Mouse (Mus musculus): Measurements from ENCODE around the gene Dkk3.
"Not testable (repeated sequence)": the region's sequence is repeated elsewhere in the genome, so short reads cannot be mapped to it uniquely, and the experiment has no call there.

The Dkk3 gene

GRCm38 (mm10) chr7:112127954-112128353, 30.9 kb downstream of the Dkk3 start:
- DNase-seq, result no peak

- DNase-seq, result no peak
These were observed 31.7 kb downstream of the Dkk3 start for GRCm38 (mm10) chr7:112127085-112127637.

DNA sequence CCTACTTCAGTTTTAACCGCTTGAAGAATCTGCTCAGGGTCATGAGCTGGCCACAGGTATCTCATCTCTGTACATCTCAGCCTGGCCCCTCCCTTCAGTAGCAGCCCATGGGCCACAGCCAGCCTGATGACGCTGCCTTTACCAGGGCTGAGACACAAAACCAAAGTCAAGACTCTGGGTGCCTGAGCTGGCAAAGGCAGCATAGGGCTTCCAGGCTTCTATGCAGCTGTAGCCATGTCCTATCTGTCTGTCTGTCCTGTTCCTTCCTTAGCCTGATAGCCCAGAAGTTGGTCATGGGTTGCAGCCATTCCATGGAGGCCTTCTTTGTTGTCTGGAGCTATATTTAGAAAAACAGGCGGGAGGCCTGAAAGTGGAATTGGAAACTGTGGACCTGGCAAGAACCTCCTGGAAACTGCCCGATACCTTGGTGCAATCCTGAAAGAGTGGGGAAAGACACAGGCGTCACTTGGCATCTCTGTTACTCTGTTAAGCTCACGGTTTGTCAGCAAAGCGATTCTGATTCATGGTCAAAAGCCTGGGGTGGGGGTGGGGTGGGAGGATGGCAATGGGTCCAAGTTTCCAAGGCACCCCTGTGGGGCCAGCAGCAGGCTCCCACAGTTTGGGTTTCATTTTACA, 33.1 kb downstream of the Dkk3 start:
- DNase-seq, result no peak

- DNase-seq, result no peak
These were observed 35.2 kb downstream of the Dkk3 start for GRCm38 (mm10) chr7:112123612-112124011.

DNA sequence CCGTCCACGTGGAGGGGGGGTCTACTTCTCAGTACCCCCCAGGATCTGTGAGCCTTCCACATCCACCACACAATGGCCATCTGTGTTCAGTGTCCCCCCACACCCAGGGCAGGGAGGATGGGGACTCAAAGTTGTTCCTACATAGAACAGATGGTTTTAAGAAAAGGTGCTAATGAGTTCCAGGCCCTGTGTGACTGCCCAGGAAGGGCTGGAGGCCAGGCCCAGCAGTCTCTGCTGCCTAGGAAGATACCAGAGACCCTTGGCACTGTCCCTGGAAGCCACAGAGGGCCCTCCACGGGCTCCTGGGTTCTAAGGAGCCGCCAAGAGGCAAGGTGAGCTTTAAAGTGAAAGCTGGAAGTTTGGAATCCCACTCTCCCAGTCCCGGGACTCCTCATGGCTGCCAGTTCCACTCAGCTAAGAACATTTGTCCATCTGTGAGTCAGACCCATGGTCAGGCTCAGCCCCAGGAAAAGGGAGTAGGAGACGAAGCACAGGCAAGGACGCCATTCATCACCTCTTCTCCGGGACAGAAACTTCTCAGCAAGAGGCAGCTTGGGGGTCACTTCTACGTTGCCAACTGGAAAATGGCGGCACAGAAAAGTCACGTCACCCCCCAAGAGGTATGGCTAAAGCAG, 36.9 kb downstream of the Dkk3 start:
- DNase-seq, result no peak

DNA sequence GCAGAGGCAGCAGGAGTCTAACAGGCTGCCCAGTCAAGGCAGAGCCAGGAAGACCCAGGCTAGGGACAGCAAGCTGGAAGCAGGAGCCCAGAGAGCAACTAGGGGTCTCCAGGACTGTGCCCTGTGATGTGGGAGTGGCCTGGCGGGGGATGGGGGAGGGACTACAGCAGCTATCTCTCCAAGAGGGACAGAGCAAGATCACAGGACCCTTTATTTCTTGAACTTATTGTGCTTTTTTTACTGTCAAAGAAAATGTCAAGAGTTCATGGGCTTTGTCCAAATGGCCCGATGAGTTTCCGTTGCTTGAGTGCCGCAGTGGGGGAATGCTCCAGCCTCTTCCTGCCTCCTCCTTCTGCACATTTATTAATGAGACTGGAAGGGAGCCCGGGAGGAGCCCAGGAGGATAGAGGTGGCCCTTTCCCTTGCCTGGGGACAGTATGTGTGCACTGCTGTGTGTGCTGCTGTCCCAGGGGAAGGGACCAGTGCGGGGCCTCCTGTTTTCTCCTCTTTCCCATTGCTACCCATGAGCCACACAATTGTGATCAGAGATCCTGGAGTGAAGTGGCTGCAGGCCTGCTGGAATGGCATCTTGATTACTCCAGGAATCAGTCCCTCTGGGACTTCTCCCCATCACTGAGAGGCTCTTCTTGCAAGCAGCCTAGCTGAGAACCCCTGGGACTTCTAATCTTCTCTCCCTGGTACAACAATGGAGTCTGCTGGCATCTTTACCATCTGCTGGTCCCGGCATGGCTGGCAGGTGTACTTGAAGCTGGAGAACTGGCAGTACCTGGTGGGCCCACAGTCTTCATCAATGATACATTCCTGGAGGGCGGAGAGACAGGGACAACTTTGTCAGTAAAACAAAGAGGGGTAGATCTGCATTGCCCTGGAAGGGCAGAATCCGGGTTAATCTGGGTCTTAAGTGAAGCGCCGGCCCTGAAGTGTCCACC, 37.7 kb downstream of the Dkk3 start:
- DNase-seq, result no peak

DNA sequence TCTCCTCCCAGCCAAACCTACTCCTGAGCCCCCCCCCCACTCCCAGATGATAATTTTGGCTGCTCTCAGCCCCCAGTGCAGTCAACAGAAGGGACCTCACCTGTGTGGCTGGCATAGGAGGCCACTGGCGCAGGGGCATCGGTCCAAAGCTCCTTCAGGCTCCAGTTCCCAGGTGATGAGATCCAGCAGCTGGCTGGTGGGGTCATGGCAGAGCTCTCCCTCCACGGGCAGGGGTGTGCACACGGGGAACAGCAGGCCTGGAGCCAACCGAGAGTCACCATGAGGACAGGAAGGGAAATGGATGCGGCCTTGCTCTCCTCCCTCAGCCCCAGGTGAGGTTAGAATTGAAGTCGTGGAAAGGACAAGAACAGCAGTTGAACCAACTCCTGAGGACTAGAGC, 39.6 kb downstream of the Dkk3 start:
- DNase-seq, result no peak

- no peak for DNase-seq
These were observed 40.8 kb downstream of the Dkk3 start for GRCm38 (mm10) chr7:112118086-112118485.

GRCm38 (mm10) chr7:112117501-112117900, 41.4 kb downstream of the Dkk3 start:
- DNase-seq, result no peak

DNA sequence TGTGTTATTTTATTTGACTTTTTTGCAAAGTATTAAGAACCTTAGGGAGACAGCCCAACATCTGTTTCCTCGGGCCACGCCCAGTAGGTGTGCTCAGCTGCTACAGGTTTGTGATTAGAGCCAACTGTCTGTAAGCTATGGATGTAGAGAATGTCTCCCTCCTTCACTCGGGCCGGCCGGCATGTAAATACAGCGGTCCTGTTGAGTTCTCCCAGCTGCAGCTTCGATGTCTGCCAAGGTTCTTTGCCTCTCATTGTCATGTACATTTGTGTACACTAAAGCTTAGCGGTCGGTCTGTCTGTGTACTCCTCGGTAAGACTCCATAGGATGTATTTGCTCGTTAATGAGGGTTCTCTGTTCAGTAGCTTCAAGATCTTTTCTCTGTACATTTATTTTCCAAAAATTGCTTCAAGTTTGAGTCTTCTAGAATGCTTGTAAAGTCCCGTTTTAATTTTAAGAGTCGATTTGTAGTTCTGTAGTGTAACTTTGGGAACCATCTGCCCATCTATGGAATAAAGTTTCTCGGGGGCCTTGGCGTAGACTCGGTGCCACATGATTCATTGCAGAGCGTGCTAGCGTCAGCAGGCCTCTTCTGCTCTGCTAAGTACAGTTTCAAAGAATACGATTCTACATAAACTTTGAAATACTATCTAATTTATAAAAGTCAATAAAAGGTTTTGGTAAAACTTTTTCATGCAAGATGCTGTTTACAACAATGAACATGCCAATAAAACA, 48.1 kb downstream of the Dkk3 start:
- no peak for DNase-seq

DNA sequence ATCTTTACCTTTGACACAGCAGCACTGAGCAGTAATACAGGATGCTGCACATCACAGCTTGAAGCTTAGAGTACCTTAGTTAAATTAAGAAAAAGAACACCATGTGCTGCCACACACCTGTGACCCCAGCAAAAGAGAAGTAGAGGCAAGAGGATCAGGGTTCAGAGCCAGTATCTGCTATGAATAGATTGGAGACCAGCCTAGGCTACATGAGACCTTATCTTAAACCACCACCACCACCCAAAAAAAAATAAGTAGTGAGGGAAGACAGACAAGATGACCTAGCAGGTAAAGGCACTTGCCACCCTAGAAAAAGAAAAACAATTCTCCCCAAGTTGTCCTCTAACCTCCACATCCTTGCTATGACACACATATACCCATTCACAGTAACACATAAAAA, 50.1 kb downstream of the Dkk3 start:
- DNase-seq, result no peak

- no peak for DNase-seq
These were observed 55.0 kb downstream of the Dkk3 start for GRCm38 (mm10) chr7:112103816-112104215.

GRCm38 (mm10) chr7:112102933-112103332, 55.9 kb downstream of the Dkk3 start:
- no peak for DNase-seq

DNA sequence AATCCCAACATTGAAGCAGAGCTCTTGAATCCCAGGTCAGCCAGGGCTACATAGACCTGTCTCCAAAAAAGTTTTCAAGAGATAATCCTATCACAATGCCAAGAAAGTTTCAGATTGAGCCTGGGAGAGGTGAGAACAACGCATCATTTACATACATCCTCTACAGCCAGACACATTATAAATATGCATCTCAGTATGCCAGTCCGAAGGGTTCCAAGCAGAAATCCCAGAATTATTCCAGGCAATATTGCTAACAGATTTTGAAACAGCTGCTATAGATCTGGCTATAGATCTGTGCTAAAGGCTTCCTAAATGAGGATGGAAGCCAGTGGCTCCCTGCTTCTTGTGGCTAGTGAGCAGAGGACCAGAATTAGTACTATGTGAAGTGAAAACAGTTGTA, 58.0 kb downstream of the Dkk3 start:
- no peak for DNase-seq

DNA sequence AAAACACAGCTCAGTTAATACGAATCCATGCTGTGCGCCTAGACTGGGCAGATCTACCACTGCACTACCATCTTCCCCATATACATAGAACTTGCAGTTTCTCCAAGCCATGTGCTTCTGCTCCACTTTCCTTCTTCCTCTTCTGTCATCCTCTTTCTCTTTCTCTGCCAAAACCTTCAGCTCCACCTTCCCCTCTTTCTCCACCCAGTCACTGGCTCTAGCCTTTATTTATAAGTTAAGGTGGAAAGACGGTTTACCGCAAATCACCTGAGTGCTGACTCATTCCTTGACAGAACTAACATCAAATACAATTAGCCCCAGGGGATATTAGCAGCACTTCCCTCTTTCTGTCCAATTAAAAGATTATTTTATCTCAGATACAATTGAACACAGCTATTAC, 63.9 kb downstream of the Dkk3 start:
- DNase-seq, result not testable (repeated sequence)

DNA sequence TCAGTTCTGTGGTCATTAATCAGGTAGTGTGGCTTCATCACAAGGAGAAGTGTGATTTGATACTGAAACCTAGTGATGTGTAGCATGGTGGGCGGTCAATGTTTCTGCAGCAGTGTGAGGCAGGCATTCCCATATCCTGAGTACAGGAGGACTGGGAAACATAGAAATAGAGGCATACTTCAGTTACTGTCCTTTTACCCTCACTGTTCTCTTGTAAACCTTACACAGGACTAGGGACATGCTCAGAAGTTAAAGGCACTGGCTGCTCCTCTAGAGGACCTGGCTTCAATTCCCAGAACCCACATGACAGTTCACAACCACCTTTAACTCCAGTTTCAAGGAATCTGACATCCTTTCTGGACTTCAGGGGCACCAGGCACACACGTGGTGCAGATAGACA, 72.7 kb downstream of the Dkk3 start:
- DNase-seq, result no peak

DNA sequence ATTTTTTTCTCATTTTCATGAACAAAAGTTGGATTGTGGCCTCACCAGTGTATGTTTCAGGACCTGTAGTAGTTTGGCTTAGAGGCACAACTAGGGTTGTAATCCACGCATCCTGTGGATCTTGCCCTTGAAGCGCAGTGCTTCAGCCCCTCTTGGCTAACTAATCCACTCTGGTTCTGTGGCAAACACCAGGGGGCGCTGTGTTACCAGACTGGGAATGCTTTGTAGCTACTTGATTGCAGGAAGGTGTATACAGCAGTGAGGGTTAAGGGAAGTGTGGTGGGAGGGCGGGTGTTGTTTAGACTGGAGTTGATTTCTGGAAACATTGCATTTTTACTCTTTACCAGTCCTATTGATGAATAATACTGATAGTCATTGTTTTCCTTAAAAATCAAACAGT, 73.8 kb downstream of the Dkk3 start:
- DNase-seq, result peak; percentile 54 to 56

GRCm38 (mm10) chr7:112084222-112084621, 74.6 kb downstream of the Dkk3 start:
- DNase-seq, result no peak

DNA sequence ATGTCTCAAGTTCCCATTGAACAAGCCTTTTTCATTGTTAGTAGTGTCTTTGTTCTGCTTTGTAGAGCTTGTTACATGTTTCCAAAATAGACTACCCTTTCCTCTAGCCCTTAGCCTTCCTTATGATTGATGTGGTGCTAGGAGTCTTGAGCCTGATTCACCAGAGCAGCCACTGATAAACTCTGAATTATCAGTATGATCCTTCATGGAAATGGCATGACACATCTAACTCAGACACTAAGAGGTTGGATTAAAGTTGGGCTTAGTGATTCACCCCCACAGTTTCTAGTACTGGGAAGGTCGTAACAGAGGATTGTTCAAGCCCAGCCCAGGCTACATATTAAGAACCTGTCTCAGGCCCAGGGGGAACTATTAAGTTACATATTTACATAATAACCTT, 76.2 kb downstream of the Dkk3 start:
- no peak for DNase-seq

- no peak for DNase-seq
These were observed 84.0 kb downstream of the Dkk3 start for GRCm38 (mm10) chr7:112074868-112075267.

Measured in thymus, adult 18-20 months (tissue).